Mouse (Mus musculus): ENCODE results near the gene Dennd4c.
"Not testable (repeated sequence)": the region's sequence is repeated elsewhere in the genome, so short reads cannot be mapped to it uniquely, and the experiment has no call there.

The Dennd4c gene

GRCm38 (mm10) chr4:86777587-86777986, 29.2 kb downstream of the Dennd4c start:
- peak in 1 of 2 experiments; percentile 5 for DNase-seq (ENCODE audit: low spot score in 2 of 2)

GRCm38 (mm10) chr4:86810604-86811003, 62.2 kb downstream of the Dennd4c start:
- DNase-seq (ENCODE audit: low spot score in 2 of 2) = peak in 1 of 2 experiments; percentile 3

GRCm38 (mm10) chr4:86814850-86815249, 66.5 kb downstream of the Dennd4c start:
- DNase-seq (ENCODE audit: low spot score in 2 of 2) = no peak

GRCm38 (mm10) chr4:86823169-86823568, 74.8 kb downstream of the Dennd4c start:
- DNase-seq (ENCODE audit: low spot score in 2 of 2) = peak in 1 of 2 experiments; percentile 13

- DNase-seq (ENCODE audit: low spot score in 2 of 2) = no peak
These were observed 76.8 kb downstream of the Dennd4c start for GRCm38 (mm10) chr4:86825143-86825542.

GRCm38 (mm10) chr4:86831896-86832295, 83.5 kb downstream of the Dennd4c start:
- DNase-seq (ENCODE audit: low spot score in 2 of 2) = no peak

GRCm38 (mm10) chr4:86841141-86841540, 92.8 kb downstream of the Dennd4c start:
- not testable (repeated sequence) for DNase-seq (ENCODE audit: low spot score in 2 of 2)

GRCm38 (mm10) chr4:86845384-86845783, 97.0 kb downstream of the Dennd4c start:
- peak; percentile 20 to 22 for DNase-seq (ENCODE audit: low spot score in 2 of 2)

- DNase-seq (ENCODE audit: low spot score in 2 of 2) = no peak
These were observed 98.9 kb downstream of the Dennd4c start for GRCm38 (mm10) chr4:86847246-86847645.

- no peak for DNase-seq (ENCODE audit: low spot score in 2 of 2)
These were observed 103.0 kb downstream of the Dennd4c start for GRCm38 (mm10) chr4:86851331-86851730.

- no peak for DNase-seq (ENCODE audit: low spot score in 2 of 2)
These were observed 103.7 kb downstream of the Dennd4c start for GRCm38 (mm10) chr4:86852018-86852417.

GRCm38 (mm10) chr4:86852813-86853590, 104.6 kb downstream of the Dennd4c start:
- no peak for DNase-seq (ENCODE audit: low spot score in 2 of 2)

- DNase-seq (ENCODE audit: low spot score in 2 of 2) = no peak
These were observed 108.2 kb downstream of the Dennd4c start for GRCm38 (mm10) chr4:86856304-86857112.

GRCm38 (mm10) chr4:86857113-86858069, 109.0 kb downstream of the Dennd4c start, which contains the start of gene Rps6:
Gene Rps6, minus strand, starts transcription at chr4:86857412.
- peak; percentile 97 to 98 for DNase-seq (ENCODE audit: low spot score in 2 of 2)

- no peak for DNase-seq (ENCODE audit: low spot score in 2 of 2)
These were observed 109.7 kb downstream of the Dennd4c start for GRCm38 (mm10) chr4:86858070-86858440.

- no peak for DNase-seq (ENCODE audit: low spot score in 2 of 2)
These were observed 115.7 kb downstream of the Dennd4c start for GRCm38 (mm10) chr4:86864087-86864486.

GRCm38 (mm10) chr4:86871988-86872387, 123.6 kb downstream of the Dennd4c start:
- no peak for DNase-seq (ENCODE audit: low spot score in 2 of 2)

- DNase-seq (ENCODE audit: low spot score in 2 of 2) = no peak
These were observed 124.7 kb downstream of the Dennd4c start for GRCm38 (mm10) chr4:86873072-86873471.

GRCm38 (mm10) chr4:86874146-86874847, 125.9 kb downstream of the Dennd4c start, which contains the start of gene Acer2:
Gene Acer2, plus strand, starts transcription at chr4:86874396.
- DNase-seq (ENCODE audit: low spot score in 2 of 2) = peak; percentile 94 to 95

- no peak for DNase-seq (ENCODE audit: low spot score in 2 of 2)
These were observed 131.1 kb downstream of the Dennd4c start for GRCm38 (mm10) chr4:86879477-86879876.

GRCm38 (mm10) chr4:86881178-86881577, 132.8 kb downstream of the Dennd4c start:
- no peak for DNase-seq (ENCODE audit: low spot score in 2 of 2)

All from heart, adult 9 months (tissue).